Mouse (Mus musculus): ENCODE measurements around the gene Prkn.

Prkn gene

DNA sequence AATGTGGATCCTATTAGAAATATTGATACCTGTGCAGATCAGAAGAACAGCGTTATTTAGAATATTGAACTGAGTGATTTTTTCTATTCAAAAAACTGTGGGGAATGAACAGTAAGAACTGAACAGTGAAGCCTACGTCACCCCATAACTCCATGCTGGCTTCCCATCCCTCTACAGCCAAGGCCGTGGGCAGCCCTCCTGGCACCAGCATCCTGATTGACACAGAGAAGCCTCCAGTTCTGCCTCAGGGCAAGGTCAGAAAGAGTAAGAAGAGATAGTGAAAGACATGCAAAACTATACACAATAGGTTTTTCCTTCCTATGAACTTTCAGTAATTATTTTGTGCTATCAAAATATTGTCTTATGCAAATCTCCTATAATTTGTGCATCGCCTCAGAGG is 557.5 kb downstream of the Prkn start:
- in situ Hi-C loops (cut with MboI, MseI) = no loop called here

DNA sequence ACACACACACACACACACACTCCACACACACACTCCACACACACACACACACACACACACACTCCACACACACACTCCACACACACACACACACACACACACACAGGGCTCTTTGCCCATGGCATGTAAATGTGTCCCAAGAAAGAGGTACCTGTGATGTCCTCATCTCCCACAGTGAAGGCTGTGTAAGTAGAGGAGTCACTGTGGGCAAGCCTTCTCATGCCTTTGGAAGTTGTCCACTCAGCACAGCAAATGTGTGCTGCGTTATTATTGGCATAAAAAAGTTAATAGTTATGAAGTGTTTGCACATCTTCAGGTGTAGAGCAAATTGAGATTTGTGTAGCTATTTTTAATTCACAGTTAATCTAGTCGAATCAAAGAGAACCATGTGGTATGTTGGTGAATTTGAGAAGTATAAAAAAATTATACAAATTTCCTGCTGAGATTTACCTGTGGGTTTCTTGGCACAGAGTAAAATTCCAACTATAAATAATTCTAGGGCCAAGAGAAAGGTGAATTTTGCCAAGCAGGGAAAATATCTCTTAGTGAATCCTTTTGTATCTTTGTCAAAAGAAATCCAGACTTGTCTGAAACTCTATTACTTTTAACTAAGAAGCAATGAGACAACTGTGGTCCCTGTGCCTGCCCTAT is 562.2 kb downstream of the Prkn start:
- in situ Hi-C loops (cut with MboI, MseI) = no loop called here

DNA sequence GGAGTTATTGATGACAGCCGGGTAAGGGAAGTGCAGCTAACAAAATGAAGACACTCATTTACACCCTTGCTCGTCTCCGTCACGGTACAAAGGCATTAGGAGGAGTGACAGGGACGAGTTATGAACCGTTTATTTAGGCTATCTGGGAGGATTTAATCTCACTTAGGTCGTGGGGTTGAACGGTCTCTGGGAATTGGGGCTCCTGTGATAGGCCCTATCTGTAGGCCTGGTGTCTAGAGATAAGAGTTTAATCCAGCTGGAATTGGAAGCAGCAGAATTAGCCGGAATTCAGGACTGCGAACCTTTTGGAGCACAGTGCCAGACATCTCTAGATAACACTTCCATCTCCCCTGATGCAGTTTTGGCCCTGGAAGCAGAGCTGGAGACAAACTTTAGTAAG is 571.2 kb downstream of the Prkn start:
- in situ Hi-C loops (cut with MboI, MseI) = no loop called here

DNA sequence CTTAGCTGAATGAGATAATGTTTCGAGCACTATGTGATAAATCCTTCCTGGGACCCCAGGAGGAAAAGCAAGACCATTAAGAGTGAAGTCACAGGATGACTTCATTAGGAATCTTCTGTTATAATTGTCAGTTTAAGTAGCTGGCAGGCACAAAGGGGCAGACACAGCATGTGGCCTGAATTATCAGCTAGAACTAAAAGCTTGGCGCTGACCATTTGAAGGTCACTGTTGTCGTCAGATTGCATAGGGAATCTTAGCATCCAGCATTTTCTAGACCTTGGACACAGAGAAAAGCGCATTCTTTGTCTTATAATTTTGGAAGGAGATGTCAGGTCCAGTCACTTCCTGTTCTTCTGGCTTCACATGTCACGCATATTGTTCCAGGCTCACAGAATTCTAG is 573.5 kb downstream of the Prkn start:
- in situ Hi-C loops (cut with MboI, MseI) = no loop called here

DNA sequence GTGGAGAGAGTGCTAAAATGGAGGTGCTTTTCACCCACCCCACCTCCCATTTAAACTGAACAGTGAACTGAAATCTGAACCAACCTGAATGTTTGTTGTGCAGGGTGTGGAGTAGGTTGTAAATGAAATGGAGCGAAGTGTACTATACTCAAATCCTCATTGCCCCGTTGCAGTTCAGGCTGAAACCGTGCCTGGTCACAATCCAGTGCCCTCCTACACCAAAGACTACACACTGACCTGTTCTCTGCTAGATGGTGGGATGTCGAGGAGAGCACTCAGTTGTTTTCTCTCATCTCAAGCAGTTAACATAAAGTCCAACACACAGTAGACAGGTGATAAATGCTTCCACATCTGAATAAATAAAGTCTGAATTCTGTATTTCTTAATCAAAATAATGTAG is 574.1 kb downstream of the Prkn start:
- in situ Hi-C loops (cut with MboI, MseI) = no loop called here

DNA sequence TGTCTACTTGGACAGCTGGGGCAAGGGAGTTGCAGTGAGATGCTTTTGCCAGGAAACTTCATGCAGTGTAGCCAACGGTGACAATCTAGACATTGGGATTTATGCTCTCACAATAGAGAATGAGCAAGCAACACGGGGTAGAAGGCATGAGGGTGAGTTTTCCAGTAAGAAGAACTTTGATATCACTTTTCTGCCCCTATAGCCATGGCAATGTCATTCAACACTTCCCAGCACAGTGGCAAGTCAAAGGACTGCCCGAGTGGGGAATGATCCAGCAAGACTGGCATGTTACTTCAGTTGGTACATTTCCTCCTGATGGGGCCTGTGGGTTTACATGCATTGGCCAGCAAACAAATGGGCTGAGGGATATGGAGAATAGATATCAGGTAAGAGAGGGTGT is 577.0 kb downstream of the Prkn start:
- in situ Hi-C loops (cut with MboI, MseI) = no loop called here

DNA sequence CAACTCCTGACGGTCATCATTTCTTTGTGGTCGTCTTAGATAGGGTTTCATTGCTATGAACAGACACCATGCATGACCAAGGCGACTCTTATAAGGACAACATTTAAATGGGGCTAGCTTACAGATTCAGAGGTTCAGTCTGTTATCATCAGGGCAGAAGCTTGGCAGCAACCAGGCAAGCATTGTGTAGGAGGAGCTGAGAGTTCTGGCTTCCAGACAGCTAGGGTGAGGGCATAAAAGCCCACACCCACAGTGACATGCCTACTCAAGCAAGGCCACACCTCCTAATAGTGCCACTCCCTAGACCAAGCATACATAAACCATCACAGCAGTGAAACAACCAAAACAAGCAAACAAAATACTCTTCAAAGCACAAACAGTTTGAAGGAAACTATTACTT is 579.3 kb downstream of the Prkn start:
- in situ Hi-C loops (cut with MboI, MseI) = no loop called here

DNA sequence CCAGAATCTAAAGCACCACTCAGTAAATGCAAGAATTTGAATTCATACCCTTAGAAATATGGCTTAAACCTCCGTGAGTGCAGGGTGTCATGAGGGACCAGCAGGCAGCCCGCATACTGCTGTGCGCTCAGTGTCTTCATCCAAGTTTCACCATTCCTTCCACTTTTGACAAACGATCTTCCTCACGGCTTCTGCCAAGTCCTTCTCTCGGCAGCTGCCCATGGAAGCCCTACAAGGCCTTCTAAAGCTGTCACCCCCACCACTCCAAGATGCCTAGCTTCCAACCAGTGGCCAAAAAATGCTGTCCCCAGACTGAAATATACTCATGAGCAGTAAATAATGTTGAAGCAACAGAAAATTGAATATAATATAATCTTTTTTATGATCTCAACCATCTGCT is 580.7 kb downstream of the Prkn start:
- in situ Hi-C loops (cut with MboI, MseI) = no loop called here

DNA sequence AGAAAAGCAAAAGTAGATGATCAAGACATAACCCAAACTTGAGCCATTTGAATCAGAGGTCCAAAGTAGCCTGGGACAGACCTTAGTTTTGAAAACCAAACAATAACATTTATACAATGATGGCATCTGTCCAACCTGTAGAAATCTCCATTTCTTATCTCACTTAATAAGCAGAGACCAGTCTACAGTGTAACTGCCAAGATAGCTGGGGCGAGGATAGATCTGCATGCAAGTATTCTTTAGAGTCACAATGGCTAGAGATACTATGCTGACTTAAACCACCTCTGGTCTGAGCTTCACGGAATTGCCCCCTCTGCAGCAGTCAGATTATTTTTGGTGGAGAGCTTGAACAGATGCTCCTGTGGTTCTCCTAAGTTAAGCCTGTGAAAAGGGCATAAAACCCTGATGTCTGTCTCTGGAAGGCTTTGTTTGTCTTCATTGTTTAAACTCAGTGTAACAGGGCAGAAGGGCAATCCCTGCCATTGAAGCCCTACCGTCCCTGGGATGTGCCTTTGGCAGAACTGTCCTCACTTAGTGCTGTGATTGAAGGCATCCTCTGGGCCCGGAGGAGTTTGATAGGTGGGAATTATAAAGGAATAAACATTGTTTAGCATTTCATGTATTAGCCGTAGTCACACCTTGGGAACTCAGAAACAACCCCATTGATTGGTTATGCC is 581.2 kb downstream of the Prkn start:
- in situ Hi-C loops (cut with MboI, MseI) = no loop called here

DNA sequence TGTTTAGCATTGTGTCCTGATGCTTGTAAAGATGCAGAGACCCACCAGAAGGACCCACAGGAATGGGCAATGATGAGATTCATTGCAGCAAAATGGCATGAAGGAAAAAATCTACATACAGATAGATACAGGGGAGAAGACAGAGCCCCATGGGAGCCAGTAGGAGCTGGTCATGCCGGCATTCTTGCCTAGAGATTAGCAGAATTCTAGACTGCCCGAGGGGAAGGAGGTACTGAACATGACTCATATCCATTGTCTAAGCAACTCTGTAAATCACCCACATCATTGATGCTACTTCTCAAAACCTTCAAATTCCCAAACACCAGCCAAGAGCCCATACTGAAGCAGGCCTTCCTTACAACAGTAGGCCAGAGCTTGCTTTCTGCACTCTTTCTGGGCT is 591.1 kb downstream of the Prkn start:
- in situ Hi-C loops (cut with MboI, MseI) = no loop called here

DNA sequence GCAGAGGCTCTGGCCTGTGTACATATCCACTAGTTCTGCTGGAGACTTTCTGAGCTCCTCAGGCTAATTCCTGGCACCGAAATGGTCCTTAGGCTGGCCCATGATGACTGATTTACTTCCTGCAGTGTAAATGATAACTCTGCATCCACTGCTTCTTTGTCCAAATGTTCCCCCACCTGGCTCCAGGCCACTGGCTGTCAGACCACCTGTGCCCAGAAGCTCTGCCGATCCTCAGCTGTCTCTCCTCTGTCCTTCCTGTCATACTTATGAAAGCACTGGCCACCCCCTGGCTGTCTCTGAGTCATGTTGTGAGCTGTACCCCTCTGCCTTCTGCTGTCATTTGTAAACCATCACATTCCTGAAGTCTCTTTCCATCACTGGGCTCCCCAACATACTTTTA is 592.4 kb downstream of the Prkn start:
- in situ Hi-C loops (cut with MboI, MseI) = no loop called here

DNA sequence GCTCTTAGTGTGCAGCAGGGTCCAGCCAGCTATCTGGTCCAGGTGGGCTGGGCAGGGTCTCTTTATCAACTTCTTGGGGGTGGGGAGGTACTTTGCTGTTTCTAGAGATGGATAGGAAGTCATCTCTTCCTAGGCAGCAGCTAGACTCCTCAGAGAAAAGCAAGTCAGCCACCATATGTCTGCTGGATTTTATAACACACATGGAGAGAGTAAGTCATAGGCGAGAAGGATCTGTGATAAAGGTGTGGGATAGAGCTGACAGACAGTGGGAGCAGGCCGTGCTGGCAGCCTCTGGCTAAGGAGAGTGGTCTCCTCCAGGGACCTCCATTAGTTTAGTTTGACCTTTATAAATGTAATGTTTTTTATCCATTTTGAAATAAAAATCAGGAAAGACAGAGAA is 622.5 kb downstream of the Prkn start:
- in situ Hi-C loops (cut with MboI, MseI) = loop anchor here (25.0 kb wide), 1 partner anchor 1700 kb away; no protein-coding TSS in a partner anchor

DNA sequence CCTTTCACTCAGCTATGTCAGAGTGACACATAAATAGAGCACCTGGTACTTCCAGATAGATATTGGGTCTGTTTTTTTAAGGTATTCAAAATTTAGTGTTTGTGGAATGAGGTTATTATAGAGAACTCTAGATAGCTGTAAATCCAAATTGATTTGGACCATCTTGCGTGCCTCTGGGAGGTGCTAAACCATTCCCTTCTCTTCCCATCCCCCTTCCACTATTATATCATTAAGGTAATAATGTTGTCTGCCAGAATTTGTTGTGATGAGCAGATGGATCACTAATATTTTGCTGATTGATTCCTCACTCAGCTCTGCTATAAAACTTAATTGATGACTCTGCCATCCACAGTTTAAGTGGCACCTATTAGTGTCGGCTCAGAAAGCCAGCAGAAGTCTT is 625.9 kb downstream of the Prkn start:
- in situ Hi-C loops (cut with MboI, MseI) = loop anchor here (25.0 kb wide), 1 partner anchor 1704 kb away; no protein-coding TSS in a partner anchor

DNA sequence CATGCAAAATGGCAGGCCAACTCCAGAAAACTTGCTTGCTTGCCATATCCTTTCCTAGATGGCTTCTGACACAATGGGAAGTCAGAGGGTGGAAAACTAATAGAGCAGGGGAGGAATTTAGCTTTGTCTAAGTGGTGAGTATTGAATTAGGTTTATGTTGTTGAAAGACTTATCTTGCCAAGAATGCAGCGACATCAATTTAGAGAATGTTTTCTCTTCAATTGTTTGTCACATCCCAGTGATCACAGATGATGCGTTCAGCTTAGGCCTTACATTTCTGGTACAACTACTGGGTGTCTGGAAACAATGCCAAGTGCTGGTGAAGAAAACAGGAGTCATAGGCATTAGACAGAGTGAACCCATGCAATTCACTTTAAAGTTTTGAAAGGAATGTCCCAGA is 628.4 kb downstream of the Prkn start:
- in situ Hi-C loops (cut with MboI, MseI) = loop anchor here (25.0 kb wide), 1 partner anchor 1706 kb away; no protein-coding TSS in a partner anchor

DNA sequence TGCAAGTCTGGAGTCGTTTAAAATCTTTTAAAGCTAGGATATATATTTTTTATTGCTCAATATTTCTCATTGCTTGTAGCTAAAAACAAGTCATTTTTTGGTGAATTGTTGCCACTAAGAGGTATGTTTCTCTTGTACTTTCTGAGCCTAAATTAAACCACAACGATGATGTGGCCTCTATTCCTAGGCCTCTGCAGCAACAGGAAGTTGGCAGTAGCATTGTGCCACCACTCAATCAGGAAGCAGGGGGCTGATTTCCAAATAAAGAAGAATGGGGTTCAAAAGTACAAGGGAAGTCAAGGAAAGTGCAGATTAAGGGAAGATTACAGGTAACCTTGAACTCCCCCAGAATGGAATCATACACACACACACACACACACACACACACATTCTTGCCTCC is 642.8 kb downstream of the Prkn start:
- in situ Hi-C loops (cut with MboI, MseI) = no loop called here

DNA sequence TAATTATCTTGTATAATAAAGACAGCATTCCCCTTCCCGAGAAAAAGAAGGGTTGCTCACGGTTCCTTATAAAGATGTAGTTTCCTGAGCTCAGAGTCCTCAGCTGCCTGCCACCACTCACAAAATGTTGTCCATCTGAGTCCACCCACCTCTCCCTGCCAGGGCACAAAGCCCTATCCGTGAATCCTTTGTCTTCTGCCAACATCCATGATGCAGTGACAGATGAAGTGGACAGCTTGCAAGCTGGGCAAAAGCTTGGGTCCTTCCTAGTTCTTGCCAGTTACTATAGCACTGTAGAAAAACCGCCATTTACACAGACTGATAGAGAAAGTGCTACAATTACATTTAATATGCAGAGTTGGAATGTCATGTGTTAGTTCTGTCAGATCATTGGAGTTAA is 649.9 kb downstream of the Prkn start:
- in situ Hi-C loops (cut with MboI, MseI) = no loop called here

DNA sequence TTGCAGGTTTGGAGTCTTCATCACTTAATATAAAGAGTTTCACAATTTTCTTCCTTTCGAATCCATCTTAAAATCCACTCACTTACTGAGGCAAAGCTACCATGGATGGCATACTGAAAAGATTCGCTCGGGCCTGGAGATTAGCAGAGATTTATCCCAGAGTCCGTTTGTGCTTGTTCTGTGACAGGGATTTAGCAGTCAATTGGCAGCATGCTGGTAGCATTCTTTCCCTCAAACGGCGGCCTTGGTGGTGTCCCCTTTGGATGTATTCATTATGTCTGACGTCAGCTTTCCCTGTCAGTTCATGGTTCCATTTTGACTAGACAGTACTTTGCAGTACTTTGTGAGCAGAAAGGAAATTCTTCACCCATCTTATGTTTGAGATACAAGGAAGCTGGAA is 662.4 kb downstream of the Prkn start:
- in situ Hi-C loops (cut with MboI, MseI) = no loop called here

DNA sequence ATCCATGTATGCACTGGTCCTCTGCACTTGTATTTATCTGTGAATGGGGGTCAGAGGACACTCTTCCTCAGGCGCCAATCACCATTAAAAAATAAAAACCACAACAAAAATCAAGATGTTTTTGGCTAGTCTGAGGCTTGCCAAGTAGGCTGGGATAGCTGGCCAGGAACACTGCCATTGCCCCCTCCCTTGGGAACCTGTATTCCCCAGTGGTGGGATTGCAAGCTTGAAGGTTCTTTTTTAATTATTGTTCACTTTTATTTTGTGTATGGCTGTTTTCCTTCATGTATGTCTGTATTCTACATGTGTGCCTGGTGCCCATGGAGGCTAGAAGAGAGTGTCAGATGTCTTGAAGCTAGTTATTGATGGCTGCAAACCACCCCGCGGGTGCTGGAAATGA is 664.3 kb downstream of the Prkn start:
- in situ Hi-C loops (cut with MboI, MseI) = no loop called here

DNA sequence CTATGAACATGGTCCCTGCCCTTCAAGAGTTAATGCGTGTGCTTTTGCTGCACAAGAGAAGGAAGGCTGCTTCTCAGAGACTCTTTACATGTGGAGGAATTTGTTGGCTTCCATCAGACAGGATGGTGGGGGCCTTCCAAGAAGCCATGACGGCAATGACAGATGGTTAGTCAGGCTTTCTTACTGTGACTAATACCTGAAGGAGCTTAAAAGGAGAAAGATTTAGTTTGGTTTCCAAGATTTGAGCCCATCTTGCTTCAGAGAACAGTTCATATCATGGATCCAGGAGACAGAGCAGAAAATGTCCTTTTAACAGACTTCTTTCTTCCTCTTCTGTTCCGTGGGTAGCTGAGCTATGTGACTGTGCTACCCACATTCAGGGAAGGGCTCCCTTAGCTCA is 666.9 kb downstream of the Prkn start:
- in situ Hi-C loops (cut with MboI, MseI) = no loop called here

DNA sequence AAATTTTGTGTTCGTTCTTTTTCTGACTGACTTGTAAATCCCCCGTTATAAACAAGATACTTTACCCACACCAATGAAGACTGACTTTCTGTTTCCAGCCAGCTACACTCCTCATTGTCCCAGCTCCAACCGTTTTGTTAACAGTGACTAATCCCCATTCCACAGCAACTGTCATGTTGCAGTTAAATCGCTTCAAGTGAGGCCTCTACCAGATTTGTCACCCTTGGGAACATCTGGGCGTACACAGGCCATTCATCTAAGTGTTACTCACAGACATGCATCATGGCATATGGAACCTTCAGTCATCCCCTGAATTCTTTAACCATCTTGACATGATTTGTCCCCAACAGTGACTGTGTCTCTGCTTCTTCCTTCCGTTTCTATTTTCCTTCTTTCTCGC is 669.9 kb downstream of the Prkn start:
- in situ Hi-C loops (cut with MboI, MseI) = loop anchor here (5.0 kb wide), 1 partner anchor 608 kb away; no protein-coding TSS in a partner anchor

DNA sequence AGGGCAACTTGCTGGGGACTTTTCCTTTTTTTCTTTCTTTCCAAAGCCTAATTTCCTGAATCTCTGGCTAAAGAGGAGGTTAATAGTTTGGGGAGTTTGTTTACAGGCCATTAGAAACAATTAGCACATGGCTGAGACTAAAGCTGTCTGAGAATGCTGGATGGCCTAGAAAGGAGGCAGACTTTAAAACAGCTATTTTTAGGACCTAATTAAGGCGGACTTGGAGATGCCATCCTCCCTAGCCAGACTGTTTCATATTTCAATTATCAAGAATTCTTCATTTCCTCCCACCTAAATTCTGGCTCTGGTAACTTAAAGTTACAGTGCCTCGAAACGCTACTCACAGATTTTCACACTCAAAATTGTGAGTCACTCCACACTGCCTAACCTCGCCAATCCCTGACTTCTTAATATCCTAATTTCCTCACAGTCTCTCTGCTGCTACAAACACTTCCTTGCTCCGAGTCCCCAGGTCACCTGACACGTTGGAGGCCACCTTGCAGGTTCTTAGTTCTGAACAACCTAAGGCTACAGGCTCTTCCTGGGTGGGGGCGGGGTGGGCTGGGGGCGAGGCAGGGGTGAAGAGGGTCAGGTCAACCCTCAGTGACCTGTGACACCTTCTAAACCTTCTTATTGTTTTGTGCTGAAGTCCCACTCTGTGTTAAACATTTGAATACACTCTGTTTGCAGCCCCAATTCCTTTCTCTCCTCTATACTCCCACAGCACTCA is 674.0 kb downstream of the Prkn start:
- in situ Hi-C loops (cut with MboI, MseI) = loop anchor here (5.0 kb wide), 1 partner anchor 612 kb away; no protein-coding TSS in a partner anchor

DNA sequence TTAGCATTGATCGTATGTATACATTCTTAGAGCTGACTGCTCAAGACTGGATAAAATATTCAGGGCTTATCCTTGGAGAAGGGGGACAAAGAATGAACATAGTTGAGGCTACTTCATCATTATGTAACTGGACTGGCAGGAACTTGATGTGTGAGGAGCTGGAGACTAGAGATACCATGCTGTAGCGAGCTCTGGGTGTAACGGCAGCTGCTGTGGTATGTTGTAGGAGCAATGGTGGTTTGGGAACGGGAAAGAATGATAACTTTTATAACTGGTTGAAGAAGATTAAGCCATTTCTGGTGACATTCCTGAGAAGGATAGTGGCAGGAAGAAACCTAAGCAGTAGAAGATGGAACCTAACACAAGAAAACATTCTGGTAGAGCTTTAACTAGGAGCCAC is 675.4 kb downstream of the Prkn start:
- in situ Hi-C loops (cut with MboI, MseI) = no loop called here

DNA sequence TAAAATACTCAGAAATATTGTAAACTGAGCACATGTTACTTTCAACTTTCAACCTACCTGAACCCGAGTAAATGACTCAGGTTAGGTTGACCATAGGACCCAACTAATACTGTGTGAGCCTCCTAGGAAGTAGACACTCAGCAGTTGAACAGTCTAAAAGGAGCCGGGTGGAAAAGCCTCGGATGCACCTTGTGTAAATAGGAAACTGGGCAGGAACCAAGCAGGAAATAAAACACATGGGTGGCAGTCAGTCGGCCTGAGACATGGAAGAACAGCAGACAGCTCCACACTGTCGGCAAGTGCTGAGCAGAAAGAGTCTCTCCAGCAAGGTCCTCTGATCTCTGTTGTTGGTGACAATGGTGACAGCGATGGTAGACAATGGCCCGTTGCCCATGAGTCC is 676.0 kb downstream of the Prkn start:
- in situ Hi-C loops (cut with MboI, MseI) = no loop called here

Measured in regulatory T cell (primary cell).